Mouse (Mus musculus) spleen, adult 2 months (tissue): ENCODE measurements around the gene Derl2.

Experiments used
- CTCF ChIP-seq: fragments of 200-500 bp; IDR thresholded peaks from 2 replicates; pipeline ENCODE4 v1.5.1; 2011; ENCODE audit warnings: mild to moderate bottlenecking, inconsistent platforms; ENCODE audit not compliant: insufficient read depth, insufficient read length, insufficient replicate concordance; ENCODE audit errors: extremely low read depth
- POLR2A ChIP-seq: fragments of 200-500 bp; IDR thresholded peaks from 2 replicates; pipeline ENCODE4 v1.6.1; 2011; ENCODE audit warnings: low read depth, low read length, inconsistent platforms

DNA sequence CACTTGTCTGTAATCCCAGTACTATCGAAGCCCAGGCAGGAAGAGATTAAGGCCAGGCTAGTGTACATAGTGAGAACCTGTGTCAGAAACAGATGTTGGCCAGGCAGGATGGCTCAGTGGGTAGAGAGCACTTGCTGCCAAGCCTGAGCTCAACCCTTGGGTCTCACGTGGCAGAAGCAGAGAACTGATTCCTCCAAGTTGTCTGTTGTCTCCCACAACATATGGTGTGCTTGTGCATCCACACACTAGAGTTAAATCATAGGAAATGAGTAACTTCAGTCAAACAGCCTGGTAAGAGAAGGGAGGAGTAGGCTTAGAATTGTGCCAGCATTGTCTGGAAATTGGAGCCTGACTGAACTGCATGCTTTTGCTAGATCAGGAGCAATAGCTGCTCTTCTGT lies 44.4 kb downstream of the Derl2 start:
- TF ChIP-seq POLR2A, result no peak
- TF ChIP-seq CTCF, result no peak
